Comparison of ENCODE assay signal across 24 mouse cellular contexts in genomic region chr9:119255096-119255495, GRCm38 (mm10). TPM values are rescaled to one million over a fixed set of nuclear protein-coding genes. Genes with fewer than 3 reads are reported as not detected.
DNase-seq lines count a peak whose midpoint lies in the region; ATAC-seq and TF ChIP-seq lines count a peak whose summit lies in the region.
"Had no signal": no experiment of that assay in that cellular context is flagged by ENCODE, and none has a peak within 500 bp of the region (broad histone marks: within the 10 kb centered on the region; RNA-seq: fewer than 3 reads in every experiment).

No protein-coding gene starts in this region.

- TF ChIP-seq RAD21 in CH12.LX (IDR thresholded peaks at IDR 0.05; ENCODE audit: low read depth, low read length) = no peak

- peak; percentile 77 for DNase-seq in heart, adult 11 months
- no peak for DNase-seq in heart, adult 8-10 months (ENCODE audit: low spot score)
- peak; percentile 51 for DNase-seq in heart, embryonic 10.5 days (ENCODE audit: low spot score)
- DNase-seq in heart, postnatal 14 days = no peak
- peak; percentile 41 for DNase-seq in CH12.LX (ENCODE audit: extremely low read depth)
- DNase-seq in stomach, postnatal 0 days (ENCODE audit: low spot score) = no peak
- DNase-seq: adrenal gland, adult 2 months; adrenal gland, adult 8-10 months; adrenal gland, postnatal 10 days; adrenal gland, postnatal 14 days; adrenal gland, postnatal 25 days; adrenal gland, postnatal 36 days; B cell, adult 2 months; cerebellum, adult 11 months; cerebellum, adult 11-12 months; cerebellum, adult 18-20 months; cerebellum, adult 2 months had no signal

- ATAC-seq in stomach, postnatal 0 days (ENCODE audit: low FRiP score, low TSS enrichment) = no peak
- ATAC-seq: activated CD4-positive, CD25-positive, alpha-beta regulatory T cell, adult 4 months; CD4-positive, CD25-positive, alpha-beta regulatory T cell, adult 4 months; Patski had no signal

- H3K27me3 ChIP-seq in heart, embryonic 10.5 days (ENCODE audit: insufficient read depth, poor library complexity, severe bottlenecking) = no peaks in the 10 kb centered on the region
- no peaks in the 10 kb centered on the region for H3K27me3 ChIP-seq in CH12.LX (replicated peaks)
- no peaks in the 10 kb centered on the region for H3K27me3 ChIP-seq in stomach, postnatal 0 days (ENCODE audit: control insufficient read depth, insufficient read depth, low read length)
- H3K27me3 ChIP-seq: Patski had no signal

- no peak for TF ChIP-seq CTCF in CH12.LX (conservative IDR thresholded peaks at IDR 0.05 in 1 of 2, IDR thresholded peaks at IDR 0.05 in 1 of 2; ENCODE audit: low read depth in 2 of 2, low read length in 2 of 2)
- TF ChIP-seq CTCF in stomach, postnatal 0 days (IDR thresholded peaks at IDR 0.05; ENCODE audit: low read depth) = no peak

- H3K79me2 ChIP-seq in CH12.LX (replicated peaks; ENCODE audit: control insufficient read depth, extremely low read depth, insufficient read depth, poor library complexity, severe bottlenecking) = no peaks in the 10 kb centered on the region

- H3K4me1 ChIP-seq in heart, embryonic 10.5 days = no peaks in the 10 kb centered on the region
- H3K4me1 ChIP-seq in CH12.LX (ENCODE audit: control insufficient read depth in 1 of 2, insufficient read depth in 2 of 2) = peaks cover 7 to 54% of the 10 kb centered on the region in 2 experiments
- no peaks in the 10 kb centered on the region for H3K4me1 ChIP-seq in stomach, postnatal 0 days (replicated peaks; ENCODE audit: control insufficient read depth, insufficient read depth)

- no peak for TF ChIP-seq POLR2A in CH12.LX (IDR thresholded peaks at IDR 0.05; ENCODE audit: low read depth, low read length)

- H3K9me3 ChIP-seq in heart, embryonic 10.5 days = no peaks in the 10 kb centered on the region
- no peaks in the 10 kb centered on the region for H3K9me3 ChIP-seq in CH12.LX (replicated peaks; ENCODE audit: low read length)
- no peaks in the 10 kb centered on the region for H3K9me3 ChIP-seq in stomach, postnatal 0 days (ENCODE audit: control insufficient read depth, low read length)
- H3K9me3 ChIP-seq: G1E had no signal

- no peak; the same call in 1 of the 2 replicates for TF ChIP-seq EP300 in CH12.LX (IDR thresholded peaks at IDR 0.05; ENCODE audit: low read length)
- TF ChIP-seq EP300 in stomach, postnatal 0 days (optimal IDR thresholded peaks at IDR 0.05) = no peak

- H3K27ac ChIP-seq in heart, embryonic 10.5 days = no peak overlapping the region
- H3K27ac ChIP-seq in CH12.LX (ENCODE audit: insufficient read depth, low read depth) = no peak overlapping the region; the same call in 1 of the 2 replicates
- no peak overlapping the region for H3K27ac ChIP-seq in stomach, postnatal 0 days (replicated peaks)

- WGBS in heart, embryonic 10.5 days = 91% methylated on average over 1 of the region's 1 CpGs
- WGBS in stomach, postnatal 0 days = 72% methylated on average over 1 of the region's 1 CpGs

- dilution Hi-C loops in CH12.LX (cut with MboI; ENCODE audit: extremely low pct_ligation_motif_present, extremely low pct_unique_long_range_greater_than_20kb, low sequenced_read_pairs) = no loop called here

- intact Hi-C loops in heart, postnatal 14 days (cut with DNase I) = no loop called here

- H3K36me3 ChIP-seq in heart, embryonic 10.5 days = peaks cover 74% of the 10 kb centered on the region
- peaks cover 27 to 60% of the 10 kb centered on the region in 2 experiments for H3K36me3 ChIP-seq in CH12.LX (replicated peaks in 1 of 2; ENCODE audit: control insufficient read depth in 1 of 2, insufficient read depth in 1 of 2, low read length in 1 of 2)
- H3K36me3 ChIP-seq in stomach, postnatal 0 days (ENCODE audit: control insufficient read depth, insufficient read depth, low read length) = peaks cover 14% of the 10 kb centered on the region; the same call in 1 of the 2 replicates

- in situ Hi-C loops in CH12.LX (cut with MboI; ENCODE audit: low pct_ligation_motif_present, low pct_unique_long_range_greater_than_20kb, low sequenced_read_pairs) = no loop called here

- no peak overlapping the region for H3K4me2 ChIP-seq in CH12.LX (ENCODE audit: insufficient read depth, low read depth, poor library complexity, severe bottlenecking)
- H3K4me2 ChIP-seq in stomach, postnatal 0 days (replicated peaks; ENCODE audit: low read depth) = no peak overlapping the region

- H3K9ac ChIP-seq in CH12.LX (ENCODE audit: insufficient read depth, low read depth) = 0 out of 2 replicates have a peak overlapping the region, but pooled peaks have one; percentile 20
- H3K9ac ChIP-seq in stomach, postnatal 0 days (ENCODE audit: low read length) = no peak overlapping the region

- H3K4me3 ChIP-seq in heart, embryonic 10.5 days = no peak overlapping the region
- no peak overlapping the region for H3K4me3 ChIP-seq in CH12.LX (replicated peaks in 1 of 3; ENCODE audit: low read depth in 2 of 3, low read length in 2 of 3, poor library complexity in 1 of 3)
- no peak overlapping the region for H3K4me3 ChIP-seq in stomach, postnatal 0 days (ENCODE audit: low read depth, low read length)

TF ChIP-seq in CH12.LX, 34 proteins besides CTCF, POLR2A, EP300 and RAD21:
- TF ChIP-seq TBP (conservative IDR thresholded peaks at IDR 0.05; ENCODE audit: low read depth, low read length) (no peak), ZKSCAN1 (IDR thresholded peaks at IDR 0.05; ENCODE audit: borderline replicate concordance, low read depth, low read length) (no peak), UBTF (IDR thresholded peaks at IDR 0.05; ENCODE audit: low read depth, low read length) (no peak), IRF4 (IDR thresholded peaks at IDR 0.05; ENCODE audit: low read depth, low read length) (peak; percentile 10; the same call in 1 of the 2 replicates)

RNA-seq across cellular contexts. Expression of gene Slc22a13, which starts 46.2 kb away (rescaled TPM):
- not detected for total RNA-seq in heart, adult 8-10 months (2022)
- not detected in 2 replicates for polyA plus RNA-seq in heart, embryonic 10.5 days (2016; fragmentation: Nextera tagmentation; extraction: Ambion mirVana)
- total RNA-seq in heart, postnatal 14 days (2021) = not detected
- total RNA-seq in CH12.LX (2012; rRNA removed) = not detected in 2 replicates
- not detected in 2 replicates for total RNA-seq in CH12.LX (2014; rRNA removed)
- polyA plus RNA-seq in CH12.LX (2012; ENCODE audit: insufficient read length, low read depth) = not detected in 2 replicates
- polyA plus RNA-seq in stomach, postnatal 0 days (2015; fragmentation: Nextera tagmentation; extraction: Ambion mirVana) = 0.07 TPM in 1 of 2 replicates, not detected in the other
- total RNA-seq: adrenal gland, adult 18-20 months; adrenal gland, adult 2 months; adrenal gland, adult 8-10 months; adrenal gland, postnatal 10 days; adrenal gland, postnatal 14 days; adrenal gland, postnatal 25 days; adrenal gland, postnatal 36 days; G1E; MEL had no signal
- polyA plus RNA-seq: activated CD4-positive, CD25-positive, alpha-beta regulatory T cell, adult 4 months; adrenal gland, adult 2 months; C2C12; CD4-positive, CD25-positive, alpha-beta regulatory T cell, adult 4 months; cerebellum, adult 2 months; G1E had no signal

Comparison
In these comparisons a context has a peak if more than half of its experiments do, and no peak if none do; other contexts are left out.
1. DNase-seq: peak in heart, adult 11 months (single experiment), heart, embryonic 10.5 days (single experiment) and CH12.LX (single experiment); none in heart, adult 8-10 months (single experiment), heart, postnatal 14 days (0 of 2) and stomach, postnatal 0 days (single experiment).